Mouse (Mus musculus): Measurements from ENCODE around the gene Csf3.
"Not testable (repeated sequence)": the region's sequence is repeated elsewhere in the genome, so short reads cannot be mapped to it uniquely, and the experiment has no call there.

Csf3 gene

GRCm38 (mm10) chr11:98696454-98697216 lies 4.4 kb upstream of the Csf3 start:
- DNase-seq (ENCODE audit: low spot score), result no peak

- no peak for DNase-seq (ENCODE audit: low spot score)
These were observed 3.8 kb upstream of the Csf3 start for GRCm38 (mm10) chr11:98697225-98697624.

GRCm38 (mm10) chr11:98698849-98699640 lies 2.0 kb upstream of the Csf3 start:
- DNase-seq (ENCODE audit: low spot score), result no peak

GRCm38 (mm10) chr11:98699911-98700310 lies 1.2 kb upstream of the Csf3 start:
- no peak for DNase-seq (ENCODE audit: low spot score)

GRCm38 (mm10) chr11:98702323-98702722 lies 1.3 kb downstream of the Csf3 start:
- no peak for DNase-seq (ENCODE audit: low spot score)

GRCm38 (mm10) chr11:98705021-98705420 lies 4.0 kb downstream of the Csf3 start:
- DNase-seq (ENCODE audit: low spot score), result no peak

GRCm38 (mm10) chr11:98707401-98708281 lies 6.6 kb downstream of the Csf3 start:
- no peak for DNase-seq (ENCODE audit: low spot score)

- no peak for DNase-seq (ENCODE audit: low spot score)
These were observed 7.4 kb downstream of the Csf3 start for GRCm38 (mm10) chr11:98708282-98708956.

GRCm38 (mm10) chr11:98709001-98709741 lies 8.1 kb downstream of the Csf3 start:
- no peak for DNase-seq (ENCODE audit: low spot score)

GRCm38 (mm10) chr11:98710416-98711045 lies 9.5 kb downstream of the Csf3 start:
- DNase-seq (ENCODE audit: low spot score), result no peak

GRCm38 (mm10) chr11:98711046-98711434 lies 10.0 kb downstream of the Csf3 start:
- no peak for DNase-seq (ENCODE audit: low spot score)

GRCm38 (mm10) chr11:98712009-98712408 lies 10.9 kb downstream of the Csf3 start:
- DNase-seq (ENCODE audit: low spot score), result not testable (repeated sequence)

- DNase-seq (ENCODE audit: low spot score), result no peak
These were observed 12.6 kb downstream of the Csf3 start for GRCm38 (mm10) chr11:98713703-98714102.

GRCm38 (mm10) chr11:98715946-98716345 lies 14.9 kb downstream of the Csf3 start:
- DNase-seq (ENCODE audit: low spot score), result no peak

GRCm38 (mm10) chr11:98717904-98718303 lies 16.8 kb downstream of the Csf3 start:
- no peak for DNase-seq (ENCODE audit: low spot score)

- no peak for DNase-seq (ENCODE audit: low spot score)
These were observed 19.7 kb downstream of the Csf3 start for GRCm38 (mm10) chr11:98720756-98721155.

GRCm38 (mm10) chr11:98721458-98722226 lies 20.6 kb downstream of the Csf3 start:
- DNase-seq (ENCODE audit: low spot score), result no peak

- no peak for DNase-seq (ENCODE audit: low spot score)
These were observed 22.0 kb downstream of the Csf3 start for GRCm38 (mm10) chr11:98723098-98723497.

GRCm38 (mm10) chr11:98725926-98726506 lies 25.0 kb downstream of the Csf3 start:
- no peak for DNase-seq (ENCODE audit: low spot score)
